Mouse (Mus musculus): Measurements from ENCODE around the gene Ankrd49. TPM values are rescaled to one million over a fixed set of nuclear protein-coding genes. Genes with fewer than 3 reads are reported as not detected.

The Ankrd49 gene
- 52.8 TPM for polyA plus RNA-seq (2014; fragmentation: Illumina TruSeq; extraction: RNeasy Lipid Tissue Mini Kit (QIAGEN cat#74804); ENCODE audit: low replicate concordance)

DNA sequence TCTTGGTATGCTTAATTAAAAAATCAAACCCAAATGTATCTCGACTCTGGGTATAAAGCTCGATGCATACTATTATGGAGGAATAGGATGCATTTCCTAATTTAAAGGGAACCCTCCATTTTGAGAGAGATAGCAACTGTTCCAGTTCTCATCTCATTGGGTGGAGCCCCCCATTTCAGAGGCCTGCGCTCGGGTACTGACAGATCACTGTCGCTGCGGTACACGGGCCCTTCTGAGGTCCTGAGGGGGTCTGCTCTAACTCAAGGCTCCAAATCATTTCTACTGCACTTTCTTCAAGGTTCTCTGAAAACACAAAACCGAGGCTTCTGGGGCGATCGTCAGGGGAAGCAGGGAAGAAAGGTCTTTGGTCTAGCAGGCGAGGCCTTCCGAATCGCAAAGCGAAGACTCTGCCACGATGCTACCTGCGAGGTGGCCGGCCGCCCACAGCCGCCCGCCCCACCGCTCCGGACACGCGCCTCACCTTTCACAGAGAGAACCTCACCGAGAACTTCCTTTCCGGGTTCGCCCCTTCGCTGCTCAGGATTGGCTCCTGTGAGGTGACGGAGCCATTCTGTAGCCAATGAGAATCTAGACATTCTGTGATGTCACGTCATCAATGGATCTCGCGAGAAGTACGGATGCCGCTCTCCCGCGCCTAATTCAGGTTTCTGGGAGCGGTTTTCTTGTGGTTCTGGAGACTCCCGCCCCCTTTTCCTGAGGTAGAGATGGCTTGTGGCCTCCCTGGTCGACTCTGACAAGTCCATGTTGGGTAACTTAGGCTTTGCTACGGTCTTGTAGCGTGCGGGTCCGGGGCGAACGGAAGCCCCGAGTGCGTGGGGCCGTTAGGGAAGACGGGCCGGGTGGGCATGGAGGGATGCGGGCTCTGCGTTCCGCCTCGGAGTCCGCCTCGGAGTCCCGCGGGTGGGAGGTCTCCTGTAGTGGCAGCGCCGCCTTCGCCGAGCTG, at the start of gene Ankrd49, which contains the start of gene Mre11a:
TSS of gene Ankrd49 (minus strand) at position 818 of the 964 bp plus-strand sequence.
TSS of gene Mre11a (plus strand) at position 616 of the 964 bp plus-strand sequence.

DNA sequence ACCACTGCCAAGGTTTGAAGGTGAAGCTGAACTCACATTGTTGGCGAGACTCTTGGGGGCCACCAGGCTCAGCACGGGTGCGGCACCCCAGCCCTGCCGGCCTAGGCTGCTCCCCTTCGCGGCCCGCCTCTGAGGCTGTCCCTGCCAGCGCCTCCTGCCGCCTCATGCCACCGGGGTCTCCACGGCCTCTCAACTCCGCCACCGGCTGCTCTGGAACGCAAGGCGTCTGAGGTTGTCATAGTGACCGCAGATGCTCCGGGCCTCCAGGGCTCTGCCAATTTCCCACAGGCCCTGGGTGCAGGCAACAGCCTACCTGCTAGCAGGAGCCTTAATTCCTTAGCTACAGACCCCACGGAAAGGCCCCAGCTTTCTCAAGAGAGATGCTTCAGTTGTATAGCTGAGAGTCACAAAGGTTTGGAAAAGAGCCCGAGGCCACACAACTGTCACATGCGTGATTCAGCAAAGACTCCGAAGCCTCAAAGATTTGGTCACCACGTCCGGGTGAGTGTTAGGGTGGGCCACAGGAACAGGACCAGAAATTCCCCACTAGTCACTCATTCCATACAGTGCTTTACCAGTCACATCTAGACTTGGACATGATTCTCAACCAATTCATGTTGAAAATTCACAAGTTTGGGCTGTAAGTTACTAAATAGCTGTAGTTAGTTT, 13.7 kb downstream of the Ankrd49 start, which contains the start of gene 1700012B09Rik:
TSS of gene 1700012B09Rik (minus strand) at position 228 of the 669 bp plus-strand sequence.

DNA sequence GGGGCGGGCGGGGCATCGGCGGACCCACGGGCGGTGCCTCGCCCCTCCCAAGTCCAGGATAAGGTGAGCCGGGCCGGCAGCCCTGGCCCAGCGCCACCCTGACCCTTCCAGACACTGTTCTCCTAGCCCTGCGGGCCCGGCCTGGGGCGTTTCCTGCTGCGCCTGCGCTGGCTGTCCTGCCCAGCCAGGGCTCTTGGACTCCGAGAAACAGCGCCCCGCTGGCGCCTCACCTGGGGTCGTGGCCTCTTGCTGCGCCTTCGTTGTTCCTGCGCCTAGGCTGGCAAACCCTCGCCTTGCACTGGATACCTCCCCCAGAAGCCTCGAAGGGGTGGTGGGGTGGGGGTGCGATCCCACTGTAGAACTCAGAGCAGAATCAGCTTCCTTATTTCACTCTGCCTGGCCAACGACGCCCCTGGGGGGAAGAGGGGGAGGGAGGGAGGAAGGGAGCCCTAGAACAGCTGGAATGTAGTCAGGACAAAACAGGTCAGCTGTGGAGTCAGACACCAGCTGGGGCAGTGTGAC, 32.6 kb downstream of the Ankrd49 start, which contains the start of gene Fut4:
TSS of gene Fut4 (minus strand) at position 393 of the 522 bp plus-strand sequence.

DNA sequence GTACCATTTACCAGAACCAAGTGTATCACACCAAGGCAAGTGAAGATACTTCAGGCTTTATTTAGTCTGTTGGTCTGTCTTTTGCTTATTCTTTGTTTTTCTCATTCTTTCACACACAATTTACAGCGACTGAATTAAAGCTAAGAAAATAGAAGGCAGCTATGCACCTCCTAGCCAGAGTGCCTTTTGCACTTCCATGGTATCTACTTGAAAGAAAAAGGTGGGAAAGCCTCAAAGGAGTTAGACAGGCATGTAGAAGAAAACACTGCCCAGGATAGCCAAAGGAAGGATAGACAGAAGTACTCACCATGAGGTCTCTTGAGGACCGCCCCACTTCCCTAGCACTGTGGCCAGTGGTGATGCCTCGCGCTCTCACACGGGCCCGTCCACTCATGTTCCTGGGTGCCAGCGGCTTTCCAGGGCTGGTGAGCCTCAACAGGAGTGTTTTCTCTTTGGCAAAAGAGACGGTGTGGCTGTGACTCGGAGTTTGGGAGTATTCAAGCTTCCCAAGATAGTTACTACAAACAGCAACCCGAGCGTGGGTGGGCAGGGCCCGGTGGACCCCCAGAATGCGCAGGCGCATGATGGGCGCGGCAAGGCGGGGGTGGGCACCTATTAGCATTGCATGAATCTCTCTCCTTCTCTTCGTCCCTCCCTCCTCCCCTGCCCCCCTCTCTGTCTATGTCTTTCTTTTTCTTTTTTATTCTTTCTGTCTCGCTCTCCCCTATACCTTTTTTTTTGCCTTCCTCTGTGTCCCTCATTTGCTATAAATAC, 44.3 kb downstream of the Ankrd49 start, which contains the start of gene Piwil4:
TSS of gene Piwil4 (minus strand) at position 583 of the 774 bp plus-strand sequence.

Other genes starting within 250 kb of the Ankrd49 start
- gene Amotl1, start 139.8 kb downstream of the Ankrd49 start, polyA plus RNA-seq (2014; fragmentation: Illumina TruSeq; extraction: RNeasy Lipid Tissue Mini Kit (QIAGEN cat#74804); ENCODE audit: low replicate concordance): 2.0 TPM
- 0.93 TPM for gene Piwil4, start 44.1 kb downstream of the Ankrd49 start, polyA plus RNA-seq (2014; fragmentation: Illumina TruSeq; extraction: RNeasy Lipid Tissue Mini Kit (QIAGEN cat#74804); ENCODE audit: low replicate concordance)
- 23.1 TPM for gene Fut4, start 32.5 kb downstream of the Ankrd49 start, polyA plus RNA-seq (2014; fragmentation: Illumina TruSeq; extraction: RNeasy Lipid Tissue Mini Kit (QIAGEN cat#74804); ENCODE audit: low replicate concordance)
- not detected for gene 1700012B09Rik, start 13.8 kb downstream of the Ankrd49 start, polyA plus RNA-seq (2014; fragmentation: Illumina TruSeq; extraction: RNeasy Lipid Tissue Mini Kit (QIAGEN cat#74804); ENCODE audit: low replicate concordance)
- gene Mre11a, start 202 bp downstream of the Ankrd49 start, polyA plus RNA-seq (2014; fragmentation: Illumina TruSeq; extraction: RNeasy Lipid Tissue Mini Kit (QIAGEN cat#74804); ENCODE audit: low replicate concordance): 16.7 TPM
- gene Gpr83, start 75.4 kb upstream of the Ankrd49 start, polyA plus RNA-seq (2014; fragmentation: Illumina TruSeq; extraction: RNeasy Lipid Tissue Mini Kit (QIAGEN cat#74804); ENCODE audit: low replicate concordance): 0.15 TPM
- gene Izumo1r, start 119.1 kb upstream of the Ankrd49 start, polyA plus RNA-seq (2014; fragmentation: Illumina TruSeq; extraction: RNeasy Lipid Tissue Mini Kit (QIAGEN cat#74804); ENCODE audit: low replicate concordance): not detected